Mouse (Mus musculus) induced T-regulatory cell, adult 2 months (primary cell): ENCODE data around the gene Dpy19l1.
A peak's percentile ranks its signal among the peaks of the same experiment; 100 is the strongest.

Experiments
- DNase-seq: peaks from one replicate; pipeline ENCODE4 v3.0.0-alpha.2; 2012; ENCODE audit warnings: low read depth

Dpy19l1 gene

DNA sequence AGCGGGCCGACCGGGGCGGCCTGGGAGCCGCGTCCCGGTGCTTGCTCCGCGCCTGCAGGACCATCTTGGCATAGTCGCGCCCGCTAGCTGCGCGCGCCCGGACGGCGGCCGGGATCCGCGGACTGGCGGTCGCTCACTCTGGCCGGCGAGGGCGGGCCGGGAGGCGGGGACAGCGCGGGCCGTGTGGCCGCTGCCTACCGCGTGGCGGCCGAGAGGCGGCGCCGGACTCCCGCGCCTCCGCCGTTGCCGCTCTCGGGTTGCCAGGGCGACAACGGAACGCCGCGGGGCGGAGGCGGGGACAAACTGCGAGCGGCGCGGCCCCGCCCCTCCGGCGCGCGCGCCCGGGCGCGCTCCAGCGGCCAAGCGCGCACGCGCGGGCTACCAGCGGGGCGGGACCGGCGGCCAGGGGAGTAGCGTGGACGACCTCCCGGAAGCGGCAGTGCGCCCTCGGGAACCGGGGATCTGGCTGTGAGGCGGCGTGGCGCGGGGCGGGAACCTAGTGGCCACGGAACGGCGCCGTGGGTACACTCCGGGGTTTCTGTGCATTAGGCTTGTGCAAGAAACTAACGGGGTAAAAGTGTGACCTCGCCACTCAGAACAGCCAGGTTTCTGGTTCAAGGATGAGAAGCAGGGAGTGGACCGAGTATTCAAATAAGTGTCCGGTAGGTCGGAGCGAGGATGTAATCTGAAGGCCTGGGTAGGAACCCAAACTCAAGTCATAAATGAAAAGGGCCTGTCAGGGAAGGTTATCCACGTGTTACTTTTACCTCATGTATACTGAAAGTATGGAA, at the start of gene Dpy19l1:
Dpy19l1 (minus strand) TSS at position 74 of the 791 bp plus-strand sequence.
- peak; percentile 92 for DNase-seq

GRCm38 (mm10) chr9:24538159-24538558, 35.2 kb upstream of the Dpy19l1 start:
- DNase-seq, result no peak

- DNase-seq, result peak; percentile 73
These were observed 13.7 kb upstream of the Dpy19l1 start for GRCm38 (mm10) chr9:24516575-24517139.

DNA sequence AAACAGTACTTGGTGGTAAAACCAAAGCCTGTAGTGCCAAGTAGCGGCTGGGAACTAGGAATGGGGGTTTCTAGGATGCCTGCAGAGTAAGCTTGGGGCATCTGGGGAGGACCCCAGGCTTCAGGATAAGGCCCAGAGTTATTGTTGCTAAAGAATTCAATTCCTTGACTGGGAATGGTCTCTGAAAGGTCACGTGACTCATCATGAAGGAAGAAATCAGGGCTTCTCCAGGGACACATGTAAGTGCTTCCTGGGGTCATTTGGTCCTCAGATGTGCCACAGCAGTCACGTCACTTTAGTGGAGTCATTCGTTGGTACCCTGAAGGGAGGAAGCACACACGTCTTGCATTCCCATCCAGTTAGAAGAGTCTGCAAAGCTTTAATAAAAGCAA, 11.1 kb upstream of the Dpy19l1 start:
- DNase-seq, result no peak

DNA sequence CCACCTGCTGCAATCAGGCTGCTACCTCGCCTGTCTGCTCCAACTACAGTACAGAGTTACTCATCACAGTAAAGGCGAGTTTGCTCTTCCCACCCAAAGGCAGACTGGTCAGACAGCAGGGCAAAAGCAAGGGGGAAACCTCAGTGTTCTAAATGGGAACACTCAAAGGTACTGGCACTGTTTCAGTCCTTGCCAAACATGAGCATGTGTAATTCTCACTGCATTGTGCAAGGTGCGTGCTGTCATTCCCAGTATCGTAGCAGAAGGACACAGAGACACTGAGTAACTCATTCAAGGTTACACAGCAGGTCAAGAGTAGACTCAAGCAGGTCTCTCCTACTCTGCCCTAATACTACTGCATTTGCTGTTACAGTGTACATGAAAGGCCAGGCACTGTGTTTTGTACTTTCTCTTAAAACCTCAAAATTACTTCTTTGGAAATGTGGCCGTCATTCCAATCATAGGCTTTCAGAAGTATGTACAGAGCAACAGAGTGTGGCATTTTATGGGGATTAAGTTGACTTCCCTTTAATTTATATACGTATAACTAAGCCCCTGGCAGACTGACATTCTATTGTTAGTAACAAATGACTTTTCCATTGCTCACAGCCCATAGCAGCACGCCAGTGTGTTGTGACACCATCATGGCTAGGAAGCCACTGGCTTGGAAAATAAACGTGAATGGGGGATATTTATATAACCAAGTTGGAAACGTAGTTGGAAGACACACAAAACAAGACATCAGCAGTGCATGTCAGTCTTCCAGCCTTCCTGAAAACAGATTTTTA, 10.5 kb upstream of the Dpy19l1 start:
- no peak for DNase-seq

DNA sequence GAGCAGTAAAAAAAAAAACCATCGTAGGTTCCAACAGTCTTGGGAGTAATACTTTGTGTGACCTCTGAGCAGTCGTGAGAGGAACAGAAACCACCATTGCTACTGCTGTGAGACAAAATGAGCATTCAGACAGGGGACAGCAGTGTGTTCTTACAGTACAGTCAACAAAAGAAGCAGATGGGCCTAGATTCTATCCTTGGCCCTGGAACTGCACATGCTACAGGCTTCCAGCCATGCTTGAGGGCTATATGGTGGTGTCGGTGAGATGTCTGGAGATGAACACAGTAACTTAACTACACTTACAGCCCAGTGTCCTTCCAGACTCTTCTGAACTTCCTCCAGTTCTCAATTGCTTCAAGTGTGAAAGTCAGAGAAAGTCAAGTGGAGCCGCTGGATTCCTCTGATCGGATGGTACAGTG, 9.2 kb upstream of the Dpy19l1 start:
- no peak for DNase-seq

DNA sequence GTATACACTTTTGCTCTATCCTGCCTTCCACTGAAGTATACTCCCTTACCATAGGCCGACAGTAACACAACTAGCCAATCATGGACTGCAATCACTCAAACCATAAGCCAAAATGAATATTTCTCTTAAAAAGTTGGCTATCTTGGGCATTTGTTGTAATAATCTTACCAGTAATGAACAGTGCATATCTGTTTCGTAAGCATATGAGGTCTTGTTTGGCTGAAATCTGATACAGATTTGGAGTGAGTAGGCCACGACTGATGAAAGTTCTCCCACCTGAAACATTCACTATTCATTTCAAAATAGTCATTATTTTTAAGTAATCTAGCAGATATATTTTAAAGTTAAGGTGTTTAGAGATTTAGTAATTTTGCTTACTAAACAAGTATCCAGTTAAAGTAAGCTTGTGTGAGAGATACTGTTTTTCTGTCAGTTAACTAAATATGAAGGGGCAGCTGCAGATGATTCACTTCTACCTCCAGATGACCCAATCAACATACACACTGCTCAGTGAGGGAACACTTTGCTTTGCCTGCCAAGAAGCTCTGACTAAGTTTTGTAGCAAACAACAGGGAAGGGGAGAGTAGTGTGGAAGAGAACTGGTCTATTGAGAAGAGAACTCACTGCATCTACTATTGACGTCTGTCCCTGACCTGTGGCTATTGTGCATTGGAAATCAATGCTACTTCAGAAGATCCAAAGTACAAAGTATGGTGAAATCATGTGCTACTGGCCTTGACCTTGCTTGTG, 8.6 kb upstream of the Dpy19l1 start:
- DNase-seq, result no peak

- DNase-seq, result no peak
These were observed 5.9 kb upstream of the Dpy19l1 start for GRCm38 (mm10) chr9:24508880-24509279.

DNA sequence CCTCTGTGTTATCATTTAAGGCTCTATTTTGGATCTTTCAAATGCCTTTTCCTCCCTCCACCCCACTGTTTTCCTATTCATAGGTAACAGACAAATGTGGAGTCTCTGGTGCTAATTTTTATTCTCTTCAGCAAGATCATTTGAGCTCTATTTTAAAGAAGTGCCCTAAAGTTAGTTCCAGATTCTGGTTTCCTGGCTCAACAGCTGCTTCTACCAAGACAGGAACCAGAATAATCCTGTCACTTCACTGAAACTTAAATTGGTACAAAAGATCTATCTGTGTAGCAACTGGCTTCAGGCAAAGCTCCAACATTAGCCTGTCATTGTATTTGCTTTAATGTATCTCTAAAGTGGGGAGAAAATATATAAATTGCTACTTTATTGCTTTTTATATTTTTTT, 3.6 kb upstream of the Dpy19l1 start:
- no peak for DNase-seq

DNA sequence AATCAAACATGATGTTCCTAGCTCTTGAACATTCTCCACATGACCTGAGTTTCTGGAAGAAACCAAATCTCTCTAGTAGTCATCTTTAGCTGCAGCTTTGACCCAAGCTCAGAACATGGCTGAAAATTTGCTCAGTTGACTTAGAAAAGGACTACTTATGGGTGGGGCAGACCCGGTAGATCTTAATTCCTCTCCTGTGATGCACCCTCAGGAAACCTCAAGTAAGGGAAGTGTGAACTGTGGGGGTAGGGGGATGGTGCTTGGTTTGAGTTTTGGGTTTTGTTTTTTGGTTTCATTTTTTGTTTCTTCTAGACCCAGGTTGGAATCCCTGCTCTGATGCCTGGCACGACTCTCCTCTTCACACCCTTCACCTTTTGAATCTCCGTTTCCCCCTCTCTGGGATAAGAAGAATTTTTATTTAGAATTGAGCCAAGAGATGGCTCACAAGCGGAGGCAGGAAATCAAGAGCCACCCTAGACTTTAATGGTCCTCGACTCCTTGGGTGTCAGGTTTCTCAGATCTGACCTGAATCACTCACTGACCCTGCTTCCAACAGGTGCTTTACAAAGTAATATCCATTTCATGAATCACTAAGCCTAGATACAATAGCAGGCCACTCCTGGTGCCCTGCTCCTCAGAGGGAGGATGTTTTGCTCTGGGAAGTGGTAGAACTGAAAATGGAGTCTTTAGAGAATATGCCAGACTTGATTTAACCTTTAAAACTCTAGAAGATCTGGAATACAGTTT, 2.2 kb upstream of the Dpy19l1 start:
- peak; percentile 85 for DNase-seq

DNA sequence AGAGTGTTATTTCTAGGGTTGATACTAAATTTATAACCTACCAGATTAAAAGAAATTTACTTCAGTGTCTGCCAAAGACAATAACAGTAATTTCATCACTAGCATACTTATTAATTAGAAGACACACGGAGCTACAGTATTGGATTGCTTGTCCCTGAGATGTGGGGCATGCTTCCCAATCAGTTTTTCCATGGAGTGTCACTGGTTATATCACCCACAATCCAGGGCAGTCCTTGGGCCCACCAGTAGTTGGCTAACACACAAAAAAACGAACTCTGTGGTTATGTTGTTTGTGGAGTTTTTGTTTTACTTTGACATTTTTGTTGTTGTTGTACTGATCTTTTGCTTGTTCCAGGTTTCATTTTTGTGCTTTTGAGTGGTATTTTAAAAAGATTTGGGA, 1.4 kb upstream of the Dpy19l1 start:
- peak; percentile 54 for DNase-seq

DNA sequence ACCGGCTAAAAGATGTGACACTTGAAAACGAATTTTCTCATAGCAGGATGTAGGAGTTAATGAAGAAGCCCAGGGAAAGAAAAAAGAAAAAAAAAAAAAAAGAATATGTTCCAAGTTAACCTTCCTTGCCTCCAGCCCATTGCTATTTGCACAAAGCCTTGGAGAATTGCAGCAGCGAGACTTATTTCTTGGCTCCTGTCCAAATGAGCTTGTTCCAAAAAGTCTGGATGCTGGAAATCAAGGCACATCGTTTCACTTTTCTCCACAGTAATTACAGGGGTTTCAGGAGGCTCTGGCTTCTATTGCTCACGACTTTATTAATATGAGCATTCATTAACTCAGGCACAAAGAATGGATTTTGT, 899 bp upstream of the Dpy19l1 start:
- no peak for DNase-seq

GRCm38 (mm10) chr9:24502571-24503004, 352 bp downstream of the Dpy19l1 start:
- DNase-seq, result peak; percentile 59

- peak; percentile 27 for DNase-seq
These were observed 1.3 kb downstream of the Dpy19l1 start for GRCm38 (mm10) chr9:24501618-24502017.

GRCm38 (mm10) chr9:24496226-24496625, 6.7 kb downstream of the Dpy19l1 start:
- DNase-seq, result no peak

DNA sequence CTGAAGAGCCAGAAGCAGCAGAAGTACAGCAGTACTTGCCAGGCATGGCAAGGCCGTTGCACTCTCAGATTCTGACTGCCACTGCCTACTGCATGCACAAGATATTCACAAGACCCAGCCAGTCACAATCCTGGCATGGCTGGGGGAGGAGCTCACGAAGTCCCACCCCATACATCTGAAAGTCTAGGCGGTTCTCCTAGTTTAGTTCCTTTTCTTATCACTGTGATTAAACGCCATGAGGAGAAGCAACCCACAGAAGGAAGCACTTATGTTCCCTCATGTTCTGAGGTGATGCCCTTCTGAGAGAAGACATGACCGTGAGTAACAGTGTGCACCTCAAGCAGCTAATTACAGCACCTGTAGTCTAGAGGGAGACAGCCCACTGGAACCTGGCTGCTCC, 12.4 kb downstream of the Dpy19l1 start:
- no peak for DNase-seq

DNA sequence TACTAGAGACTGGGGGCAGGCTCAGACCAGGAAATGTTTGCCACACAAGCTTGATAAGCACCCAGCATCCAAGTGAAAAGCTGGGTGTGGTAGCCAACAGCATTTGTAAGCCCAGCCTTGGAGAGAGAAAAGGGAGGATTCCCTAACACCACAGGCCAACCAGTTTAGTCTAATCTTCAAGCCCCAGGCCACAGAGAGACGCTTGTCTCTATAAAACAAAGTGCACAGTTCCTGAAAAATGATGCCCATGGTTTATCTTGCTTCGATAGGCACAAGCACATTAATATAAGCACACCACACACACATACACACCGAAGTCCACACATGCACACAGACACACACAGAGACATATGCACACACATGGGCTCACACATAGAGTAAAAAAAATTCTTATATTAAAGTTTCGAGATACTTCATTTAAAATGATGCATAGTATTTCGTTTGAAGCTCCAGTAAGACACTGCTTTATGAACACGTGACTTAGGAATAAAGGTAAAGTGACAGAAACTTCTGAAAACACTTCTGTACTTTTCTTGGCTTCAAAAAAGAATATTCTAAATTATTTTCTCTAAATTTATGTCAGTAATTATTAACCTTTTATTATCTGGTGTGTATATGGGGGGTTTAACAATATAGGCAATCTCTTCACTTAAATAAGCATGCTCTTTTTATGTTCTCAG, 14.4 kb downstream of the Dpy19l1 start:
- DNase-seq, result no peak

DNA sequence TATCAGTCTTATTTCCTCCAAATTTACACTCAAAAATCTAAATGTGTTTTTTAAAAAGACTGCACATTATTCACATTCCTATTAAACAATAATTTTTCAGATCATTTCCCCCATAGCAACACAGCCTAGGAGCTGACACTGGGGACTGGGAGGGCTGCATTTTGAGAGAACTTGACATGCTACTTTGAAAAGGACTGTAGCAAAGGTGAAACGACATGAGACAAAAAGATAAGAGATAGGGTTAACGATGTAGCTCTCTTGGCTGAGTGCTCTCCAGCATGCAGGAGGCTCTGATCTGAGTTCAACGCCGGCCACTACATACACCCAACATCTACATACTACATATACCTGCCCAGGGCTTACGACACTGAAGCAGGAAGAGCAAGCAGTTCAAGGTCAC, 20.6 kb downstream of the Dpy19l1 start:
- DNase-seq, result no peak

DNA sequence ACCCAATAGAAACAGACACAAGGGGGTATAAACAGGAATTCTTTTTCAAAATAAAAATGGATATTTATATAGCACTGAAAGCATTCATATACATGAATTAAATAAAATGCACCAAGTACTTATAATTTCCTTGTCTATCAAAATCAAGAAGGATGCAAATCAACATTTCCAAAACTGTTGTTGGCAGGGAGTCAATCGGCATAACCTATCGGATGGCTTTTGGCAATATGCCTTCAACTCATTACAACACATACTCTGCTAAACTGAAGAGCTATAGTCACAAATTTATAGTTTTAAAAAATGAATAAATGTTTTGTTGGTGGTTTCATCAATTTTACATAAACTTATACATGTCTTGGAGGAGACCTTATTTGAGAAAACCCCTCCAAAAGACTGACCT, 25.7 kb downstream of the Dpy19l1 start:
- DNase-seq, result no peak

- no peak for DNase-seq
These were observed 29.1 kb downstream of the Dpy19l1 start for GRCm38 (mm10) chr9:24473824-24474223.

DNA sequence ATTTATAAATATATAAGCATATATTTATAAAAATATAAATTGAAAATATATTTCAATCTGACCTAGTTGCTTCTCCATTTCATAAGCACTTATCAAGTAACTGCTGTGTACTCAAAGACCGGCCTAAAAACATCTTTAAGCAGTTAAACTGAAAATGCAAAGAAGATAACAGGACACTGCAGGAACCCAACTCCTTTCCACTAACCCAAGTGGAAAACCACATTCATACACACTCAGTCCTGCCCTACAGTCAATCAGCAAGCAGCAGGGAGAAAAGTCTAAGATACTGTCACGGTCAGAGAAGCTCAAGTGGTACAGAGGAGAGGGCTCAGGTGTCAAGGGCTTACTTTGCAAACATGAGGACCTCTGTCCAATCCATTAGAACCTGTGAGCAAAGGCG, 30.4 kb downstream of the Dpy19l1 start:
- no peak for DNase-seq
